Mouse (Mus musculus): Measurements from ENCODE around the gene Grik4. TPM values are rescaled to one million over a fixed set of nuclear protein-coding genes. Genes with fewer than 3 reads are reported as not detected.

Gene Grik4
- total and polyA plus RNA-seq, 2 experiments from 2014 or later, result 9.5 to 17.2 TPM

DNA sequence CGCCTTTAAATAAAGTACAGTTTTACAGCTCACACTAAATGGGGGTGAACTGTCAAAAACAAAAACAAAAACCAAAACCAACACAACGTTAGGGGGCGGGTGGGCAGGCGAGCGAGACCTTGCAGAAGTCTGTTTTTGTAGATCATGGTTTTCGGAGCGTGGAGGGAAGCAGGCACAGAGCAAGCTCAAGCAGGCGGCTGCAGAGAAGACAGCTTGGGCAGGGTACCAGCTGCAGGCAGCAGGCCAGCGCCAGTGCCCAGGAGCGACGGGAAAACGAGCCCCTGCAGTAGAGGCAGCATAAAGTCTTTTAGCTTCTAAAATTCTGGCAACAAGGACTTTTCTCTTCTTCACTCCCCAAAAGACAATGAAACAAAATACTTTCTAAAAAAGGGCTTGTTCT, 20.1 kb upstream of the Grik4 start:
- DNase-seq (ENCODE audit: low spot score), result peak; percentile 69
- H3K27ac ChIP-seq (ENCODE audit: low read depth, low read length), result no peak overlapping the region
- peaks cover 22% of the 10 kb centered on the region for H3K36me3 ChIP-seq (ENCODE audit: insufficient read depth, low read length)
- WGBS, result 80% methylated on average over 12 of the region's 12 CpGs
- no peak overlapping the region for H3K9ac ChIP-seq (replicated peaks; ENCODE audit: low read length, poor library complexity, severe bottlenecking)
- no peaks in the 10 kb centered on the region for H3K4me1 ChIP-seq (ENCODE audit: insufficient read depth, low read length)
- no peaks in the 10 kb centered on the region for H3K27me3 ChIP-seq (ENCODE audit: insufficient read depth, low read length)
- no peak for ATAC-seq (ENCODE audit: low FRiP score)
- no peak for TF ChIP-seq CTCF (IDR thresholded peaks at IDR 0.05)
- H3K4me3 ChIP-seq (ENCODE audit: low read depth, low read length), result no peak overlapping the region
- H3K9me3 ChIP-seq (ENCODE audit: low read length), result no peaks in the 10 kb centered on the region
- H3K4me2 ChIP-seq (ENCODE audit: low read depth, low read length, poor library complexity, severe bottlenecking), result no peak overlapping the region

DNA sequence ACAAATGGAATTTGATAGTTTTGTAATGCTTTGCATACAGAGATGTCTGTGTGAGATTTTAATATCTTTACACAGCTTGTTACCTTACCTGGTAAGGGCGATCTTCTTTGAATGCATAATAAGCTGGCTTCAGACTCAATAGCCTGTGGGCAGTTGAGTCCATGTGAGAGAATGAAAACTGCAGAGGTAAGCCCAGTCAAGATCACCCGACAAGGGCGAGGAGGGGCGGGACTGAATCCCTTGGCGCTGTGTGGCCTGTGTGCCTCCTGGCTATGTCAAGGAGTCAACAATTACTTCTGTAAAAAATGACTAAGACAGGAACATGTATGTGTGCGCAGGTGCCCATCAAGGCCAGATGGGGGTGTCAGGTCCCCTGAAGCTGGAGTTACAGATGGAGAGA, 18.2 kb upstream of the Grik4 start:
- no peak for DNase-seq (ENCODE audit: low spot score)
- Histone ChIP-seq H3K36me3 (ENCODE audit: insufficient read depth, low read length) (peaks cover 5% of the 10 kb centered on the region), H3K4me1 (ENCODE audit: insufficient read depth, low read length) (no peaks in the 10 kb centered on the region), H3K9me3 (ENCODE audit: low read length) (no peaks in the 10 kb centered on the region), H3K4me3 (ENCODE audit: low read depth, low read length) (no peak overlapping the region), H3K9ac (replicated peaks; ENCODE audit: low read length, poor library complexity, severe bottlenecking) (no peak overlapping the region), H3K27ac (ENCODE audit: low read depth, low read length) (0 out of 2 replicates have a peak overlapping the region, but pooled peaks have one; percentile 7), H3K27me3 (ENCODE audit: insufficient read depth, low read length) (no peaks in the 10 kb centered on the region), H3K4me2 (ENCODE audit: low read depth, low read length, poor library complexity, severe bottlenecking) (no peak overlapping the region)
- ATAC-seq (ENCODE audit: low FRiP score), result peak; percentile 54; the same call in 1 of the 2 replicates
- no peak for TF ChIP-seq CTCF (IDR thresholded peaks at IDR 0.05)
- WGBS, result 69% methylated on average over 6 of the region's 6 CpGs

DNA sequence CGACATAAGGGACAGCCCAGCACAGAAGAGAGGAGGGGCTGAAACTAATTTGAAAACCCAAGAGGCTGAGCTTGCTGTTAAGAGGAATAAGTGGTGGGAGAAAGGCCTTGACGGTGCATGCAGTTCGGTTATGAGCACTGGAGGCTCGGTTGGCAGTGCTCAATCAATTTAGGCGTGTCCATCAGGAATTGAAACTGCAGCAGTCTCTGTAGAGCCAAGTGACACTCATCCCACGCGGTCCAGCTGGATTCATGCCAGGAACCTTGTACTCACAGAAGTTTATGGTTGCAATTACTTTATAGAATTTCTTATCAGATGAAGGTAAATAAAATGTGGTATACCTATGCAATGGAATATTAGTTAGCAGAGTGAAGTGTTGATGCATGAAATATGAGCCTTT, 14.1 kb upstream of the Grik4 start:
- DNase-seq (ENCODE audit: low spot score) (no peak), ATAC-seq (ENCODE audit: low FRiP score) (no peak)
- WGBS, result 39% methylated on average over 7 of the region's 7 CpGs

DNA sequence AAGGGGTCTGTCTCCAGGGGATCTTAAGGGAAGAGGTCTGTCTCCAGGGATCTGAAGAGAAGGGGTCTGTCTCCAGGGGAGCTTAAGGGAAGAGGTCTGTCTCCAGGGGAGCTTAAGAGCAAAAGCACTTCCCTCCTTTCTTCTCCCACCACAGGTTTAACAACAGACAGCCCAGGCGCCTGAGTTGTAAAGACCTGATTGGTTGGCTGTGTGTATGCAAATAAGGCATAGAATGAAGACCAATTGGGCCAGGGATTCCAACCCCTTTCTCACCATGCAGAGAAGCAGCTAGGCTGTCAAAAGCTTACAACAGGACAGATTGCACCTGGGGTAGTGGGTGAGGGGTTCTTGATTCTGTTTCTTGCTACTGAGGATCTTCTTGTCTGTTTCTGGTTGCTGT, 4.1 kb upstream of the Grik4 start:
- no peak for TF ChIP-seq CTCF (IDR thresholded peaks at IDR 0.05)
- Histone ChIP-seq H3K4me3 (ENCODE audit: low read depth, low read length) (no peak overlapping the region), H3K9ac (replicated peaks; ENCODE audit: low read length, poor library complexity, severe bottlenecking) (no peak overlapping the region), H3K36me3 (ENCODE audit: insufficient read depth, low read length) (no peaks in the 10 kb centered on the region), H3K4me2 (ENCODE audit: low read depth, low read length, poor library complexity, severe bottlenecking) (no peak overlapping the region), H3K4me1 (ENCODE audit: insufficient read depth, low read length) (no peaks in the 10 kb centered on the region), H3K27ac (ENCODE audit: low read depth, low read length) (no peak overlapping the region), H3K27me3 (ENCODE audit: insufficient read depth, low read length) (no peaks in the 10 kb centered on the region), H3K9me3 (ENCODE audit: low read length) (no peaks in the 10 kb centered on the region)
- no peak for ATAC-seq (ENCODE audit: low FRiP score)
- DNase-seq (ENCODE audit: low spot score), result no peak
- WGBS, result 44% methylated on average over 1 of the region's 1 CpGs

More for the DNA sequence above, 14.1 kb upstream of the Grik4 start:
- H3K9me3 ChIP-seq (ENCODE audit: low read length), result no peaks in the 10 kb centered on the region
- H3K9ac ChIP-seq (replicated peaks; ENCODE audit: low read length, poor library complexity, severe bottlenecking), result no peak overlapping the region
- no peaks in the 10 kb centered on the region for H3K27me3 ChIP-seq (ENCODE audit: insufficient read depth, low read length)
- H3K4me1 ChIP-seq (ENCODE audit: insufficient read depth, low read length), result no peaks in the 10 kb centered on the region
- no peak for TF ChIP-seq CTCF (IDR thresholded peaks at IDR 0.05)
- H3K36me3 ChIP-seq (ENCODE audit: insufficient read depth, low read length), result no peaks in the 10 kb centered on the region
- no peak overlapping the region for H3K4me3 ChIP-seq (ENCODE audit: low read depth, low read length)
- H3K27ac ChIP-seq (ENCODE audit: low read depth, low read length), result no peak overlapping the region
- H3K4me2 ChIP-seq (ENCODE audit: low read depth, low read length, poor library complexity, severe bottlenecking), result no peak overlapping the region

DNA sequence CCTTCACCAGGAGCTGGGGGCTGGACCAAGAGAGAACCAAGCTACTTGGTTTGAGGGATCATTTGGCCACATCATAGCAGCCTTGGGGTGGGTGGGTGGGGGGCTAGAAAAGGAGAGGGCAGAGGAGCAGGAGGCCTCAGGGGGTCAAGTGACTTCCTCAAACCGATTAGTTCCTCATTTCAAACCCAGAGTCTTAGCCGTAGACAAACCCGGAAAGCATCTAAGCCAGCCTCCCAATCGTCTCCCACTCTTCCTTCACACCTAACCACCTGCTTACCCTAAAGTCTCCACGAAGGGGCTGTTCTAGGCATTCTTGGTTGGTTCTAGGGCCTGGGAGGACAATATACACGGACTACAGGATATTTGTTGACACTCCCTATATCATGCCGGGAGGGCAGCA, 881 bp upstream of the Grik4 start:
- H3K9ac ChIP-seq (replicated peaks; ENCODE audit: low read length, poor library complexity, severe bottlenecking), result no peak overlapping the region
- no peaks in the 10 kb centered on the region for H3K9me3 ChIP-seq (ENCODE audit: low read length)
- 76% methylated on average over 7 of the region's 7 CpGs for WGBS
- DNase-seq (ENCODE audit: low spot score), result no peak
- no peaks in the 10 kb centered on the region for H3K27me3 ChIP-seq (ENCODE audit: insufficient read depth, low read length)
- no peak for TF ChIP-seq CTCF (IDR thresholded peaks at IDR 0.05)
- H3K27ac ChIP-seq (ENCODE audit: low read depth, low read length), result no peak overlapping the region
- no peaks in the 10 kb centered on the region for H3K4me1 ChIP-seq (ENCODE audit: insufficient read depth, low read length)
- H3K4me3 ChIP-seq (ENCODE audit: low read depth, low read length), result no peak overlapping the region
- H3K36me3 ChIP-seq (ENCODE audit: insufficient read depth, low read length), result no peaks in the 10 kb centered on the region
- no peak for ATAC-seq (ENCODE audit: low FRiP score)
- H3K4me2 ChIP-seq (ENCODE audit: low read depth, low read length, poor library complexity, severe bottlenecking), result no peak overlapping the region

DNA sequence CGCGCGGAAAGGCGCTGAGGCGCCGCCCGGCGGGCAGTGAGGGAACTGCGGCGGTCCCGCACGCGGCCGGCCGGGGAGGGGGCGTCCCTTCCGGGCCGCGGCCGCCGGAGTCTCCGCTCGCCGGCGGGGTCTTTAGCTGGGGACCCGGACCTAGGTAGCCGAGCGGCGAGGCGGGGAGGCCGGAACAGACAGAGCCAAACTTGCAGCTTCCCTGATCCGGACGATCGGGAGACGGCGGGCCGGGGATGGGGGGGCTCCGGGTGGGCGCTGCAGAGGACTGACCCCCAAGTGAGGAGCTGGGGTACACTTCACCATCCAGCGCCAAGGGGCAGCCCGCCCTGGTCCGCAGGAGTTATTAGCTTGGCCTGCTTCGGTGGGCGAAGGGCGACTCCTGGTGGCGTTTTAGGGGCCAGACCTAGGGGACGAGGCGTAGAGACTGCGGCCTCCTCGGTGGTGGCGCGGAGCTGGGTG, 278 bp upstream of the Grik4 start:
- no peaks in the 10 kb centered on the region for H3K9me3 ChIP-seq (ENCODE audit: low read length)
- no peaks in the 10 kb centered on the region for H3K27me3 ChIP-seq (ENCODE audit: insufficient read depth, low read length)
- H3K27ac ChIP-seq (ENCODE audit: low read depth, low read length), result no peak overlapping the region
- 2% methylated on average over 52 of the region's 52 CpGs for WGBS
- H3K4me1 ChIP-seq (ENCODE audit: insufficient read depth, low read length), result no peaks in the 10 kb centered on the region
- DNase-seq (ENCODE audit: low spot score), result peak; percentile 93
- peak overlapping the region; percentile 77 for H3K4me3 ChIP-seq (ENCODE audit: low read depth, low read length)
- TF ChIP-seq CTCF (IDR thresholded peaks at IDR 0.05), result peak; percentile 90
- ATAC-seq (ENCODE audit: low FRiP score), result peak; percentile 89
- peak overlapping the region; percentile 75 for H3K9ac ChIP-seq (replicated peaks; ENCODE audit: low read length, poor library complexity, severe bottlenecking)
- H3K36me3 ChIP-seq (ENCODE audit: insufficient read depth, low read length), result no peaks in the 10 kb centered on the region
- H3K4me2 ChIP-seq (ENCODE audit: low read depth, low read length, poor library complexity, severe bottlenecking), result peak overlapping the region; percentile 91
